Mouse (Mus musculus): ENCODE data around the gene Chd1.
"Not testable (repeated sequence)": the region's sequence is repeated elsewhere in the genome, so short reads cannot be mapped to it uniquely, and the experiment has no call there.

Gene Chd1

GRCm38 (mm10) chr17:15704475-15705300, at the start of gene Chd1:
Chd1 (plus strand) TSS chr17:15704967.
- peak; percentile 99 for DNase-seq

DNA sequence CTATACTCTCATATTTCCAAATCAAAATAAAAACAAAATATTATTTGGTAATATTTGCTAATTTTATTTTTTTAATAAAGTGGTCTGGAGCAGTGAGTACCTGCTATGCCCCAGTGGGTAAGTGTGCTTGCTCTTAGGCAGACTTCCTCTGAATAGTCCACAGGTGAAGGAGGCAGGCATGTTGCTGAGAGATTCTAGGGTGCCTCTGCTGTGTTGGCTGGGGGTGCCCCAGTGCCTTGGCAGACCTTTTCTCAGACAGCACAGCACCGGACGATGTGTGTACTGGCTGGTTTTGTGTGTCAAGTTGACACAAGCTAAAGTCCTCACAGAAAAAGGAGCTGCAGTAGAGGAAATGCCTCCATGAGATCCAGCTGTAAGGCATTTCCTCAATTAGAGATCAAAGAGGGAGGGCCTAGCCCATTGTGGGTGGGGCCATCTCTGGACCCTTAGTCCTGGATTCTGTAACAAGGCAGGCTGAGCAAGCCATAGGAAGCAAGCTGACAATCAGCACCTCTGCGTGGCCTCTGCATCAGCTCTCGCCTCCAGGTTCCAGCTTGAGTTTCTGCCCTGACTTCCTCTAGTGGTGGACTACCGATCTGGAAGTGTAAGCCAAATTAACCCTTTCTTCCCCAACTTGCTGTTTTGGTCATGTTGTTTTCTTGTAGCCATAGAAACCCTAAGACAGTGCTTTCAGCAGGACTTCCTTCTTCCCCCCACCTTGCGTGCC, 47.7 kb upstream of the Chd1 start:
- DNase-seq = peak; percentile 94

GRCm38 (mm10) chr17:15672870-15673269, 31.9 kb upstream of the Chd1 start:
- DNase-seq = no peak

GRCm38 (mm10) chr17:15677970-15678645, 26.7 kb upstream of the Chd1 start:
- peak; percentile 45 for DNase-seq

- DNase-seq = no peak
Measured at GRCm38 (mm10) chr17:15679966-15680630, 24.7 kb upstream of the Chd1 start.

GRCm38 (mm10) chr17:15680661-15681060, 24.1 kb upstream of the Chd1 start:
- no peak for DNase-seq

- no peak for DNase-seq
Measured at GRCm38 (mm10) chr17:15686396-15686795, 18.4 kb upstream of the Chd1 start.

GRCm38 (mm10) chr17:15690304-15690703, 14.5 kb upstream of the Chd1 start:
- no peak for DNase-seq

DNA sequence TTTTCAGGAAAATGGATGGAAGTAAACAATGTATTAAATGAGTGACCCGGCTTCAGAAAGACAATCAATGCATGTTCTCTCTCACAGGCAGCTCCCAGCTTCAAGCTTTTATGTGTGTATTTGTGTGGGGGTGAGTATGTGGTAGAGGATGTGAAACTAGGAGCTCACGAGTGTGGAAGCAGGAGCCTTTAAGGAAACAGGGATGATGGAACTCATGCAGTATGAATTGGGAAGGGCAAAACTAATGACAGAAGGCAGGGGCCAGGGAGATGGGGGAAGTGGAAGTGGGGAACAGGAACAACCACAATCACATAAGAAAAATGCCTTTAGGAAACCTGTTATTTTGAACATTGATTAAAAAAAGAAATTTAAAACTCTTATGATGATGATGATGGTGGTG, 9.2 kb upstream of the Chd1 start:
- peak; percentile 90 for DNase-seq

GRCm38 (mm10) chr17:15698956-15699355, 5.8 kb upstream of the Chd1 start:
- no peak for DNase-seq

DNA sequence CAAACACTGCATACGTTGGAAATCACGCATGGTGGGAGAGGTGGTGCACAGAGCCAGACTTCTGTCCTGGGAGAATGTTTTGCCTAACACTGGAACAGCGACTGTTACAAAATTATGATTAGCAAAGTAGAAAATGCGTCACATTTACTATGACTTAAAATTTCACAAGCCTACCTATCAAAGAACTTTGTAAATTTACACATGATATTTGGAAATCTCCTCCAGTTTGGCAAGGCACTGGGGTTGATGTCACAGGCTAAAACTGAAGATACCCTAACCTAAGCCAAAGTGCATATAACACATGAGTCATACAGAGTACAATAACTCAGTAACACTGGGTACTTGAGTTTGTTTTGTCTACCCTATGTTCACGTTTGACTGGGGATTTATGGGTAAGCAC, 3.3 kb upstream of the Chd1 start:
- DNase-seq = no peak

- DNase-seq = no peak
Measured at GRCm38 (mm10) chr17:15704158-15704474, 651 bp upstream of the Chd1 start.

DNA sequence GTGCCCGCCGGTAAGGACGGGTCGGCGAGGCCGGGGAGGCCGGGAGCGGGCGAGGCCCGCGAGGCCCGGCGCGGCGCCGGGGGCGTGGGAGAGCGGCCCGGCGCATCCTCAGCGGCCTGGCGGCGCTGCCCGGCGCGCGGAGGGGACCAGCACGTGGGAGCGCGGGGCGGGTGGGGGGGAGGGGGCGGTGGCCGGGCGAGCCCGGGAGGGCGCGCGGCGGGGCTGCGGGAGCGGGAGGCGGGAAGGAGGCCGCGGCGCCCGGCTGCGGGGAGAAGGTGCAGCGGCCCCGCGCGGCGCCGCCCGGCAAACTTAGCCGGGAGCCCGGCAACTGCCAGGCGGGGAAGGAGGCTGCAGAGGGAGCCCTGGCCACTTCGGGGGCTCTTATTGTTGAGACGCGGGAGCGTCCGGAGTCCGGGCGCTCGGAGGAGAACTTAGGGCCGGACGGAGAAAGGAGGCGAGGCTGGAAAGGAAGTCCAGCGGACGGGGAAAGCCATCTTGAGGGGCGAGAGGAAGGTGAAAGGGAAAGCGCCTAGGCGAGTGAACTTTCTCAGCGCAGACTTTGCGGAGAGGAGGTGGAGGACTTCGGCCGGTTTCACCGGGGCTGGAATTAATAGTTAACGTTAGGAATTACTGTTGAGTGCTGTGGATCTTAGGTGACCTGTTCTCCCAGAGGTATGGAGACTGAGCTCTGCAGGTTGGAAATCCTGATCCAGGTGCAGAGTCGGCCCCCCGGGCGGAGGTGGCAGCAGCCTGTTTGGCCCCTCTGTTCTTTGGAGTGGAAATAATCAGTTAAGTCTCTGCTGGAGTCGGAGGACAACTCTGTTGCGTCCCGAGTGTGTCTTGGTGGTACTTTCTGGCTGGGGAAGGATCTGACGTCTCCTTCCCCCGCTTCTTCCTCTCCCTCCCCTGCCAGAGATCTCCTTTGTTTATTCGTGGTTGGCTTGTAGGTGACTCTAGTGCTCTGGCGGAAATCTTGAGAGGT, 827 bp downstream of the Chd1 start:
- DNase-seq = peak; percentile 96

DNA sequence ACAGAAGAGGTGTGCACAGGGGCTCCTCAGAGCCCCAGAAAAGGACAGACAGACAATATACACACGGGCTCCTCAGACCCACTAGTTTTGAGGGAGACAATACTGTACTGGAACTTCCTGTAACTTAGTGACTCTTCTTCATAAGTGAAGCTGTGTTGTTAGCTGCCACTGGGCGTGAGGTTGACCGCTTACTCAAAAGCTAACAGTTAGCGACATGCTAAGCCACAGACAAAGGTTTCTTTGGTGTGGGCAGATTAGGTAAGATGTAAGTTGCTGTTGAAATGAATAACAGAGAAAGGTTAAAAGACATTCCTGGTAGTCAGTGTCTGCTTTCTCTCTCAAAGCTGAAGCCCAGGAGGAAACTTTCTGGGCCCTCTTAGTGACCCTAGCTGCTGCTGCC, 9.7 kb downstream of the Chd1 start:
- DNase-seq = no peak

GRCm38 (mm10) chr17:15715013-15715902, 10.5 kb downstream of the Chd1 start:
- DNase-seq = no peak

DNA sequence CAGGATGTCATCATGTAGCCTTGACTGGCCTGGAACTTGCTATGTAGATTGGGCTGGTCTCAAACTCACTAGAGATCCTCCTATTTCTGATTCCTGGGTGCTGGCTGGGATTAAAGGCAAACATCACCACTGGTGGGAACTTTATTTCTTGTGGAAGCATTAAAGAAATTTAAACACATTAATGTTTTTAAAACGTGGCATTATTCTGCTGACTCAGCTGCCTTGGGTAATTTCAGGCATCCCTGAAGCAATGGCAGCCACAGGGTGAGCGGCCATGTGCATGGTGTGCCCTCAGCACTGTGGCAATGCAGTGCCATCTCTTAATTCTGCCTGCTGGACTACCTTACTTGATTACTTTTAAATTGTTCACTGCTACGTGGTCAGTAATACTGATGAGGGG, 11.2 kb downstream of the Chd1 start:
- no peak for DNase-seq

DNA sequence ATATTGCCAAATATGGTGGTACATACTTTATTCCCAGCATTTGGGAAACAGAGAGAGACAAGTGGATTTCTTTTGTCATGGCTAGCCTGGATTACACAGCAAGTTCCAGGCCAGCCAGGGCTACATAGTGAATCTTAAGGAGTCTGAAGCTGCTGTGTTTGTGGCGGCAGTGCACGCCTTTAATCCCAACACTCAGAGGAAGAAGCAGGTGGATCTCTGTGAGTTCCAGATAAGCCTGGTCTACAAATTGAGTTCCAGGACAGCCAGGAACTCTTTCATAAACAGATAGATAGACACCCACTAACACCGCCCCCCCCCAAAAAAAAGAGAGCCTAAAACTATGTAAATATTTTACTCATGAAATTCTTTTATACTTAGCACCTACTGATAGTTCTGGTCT, 16.1 kb downstream of the Chd1 start:
- DNase-seq = no peak

GRCm38 (mm10) chr17:15723291-15723690, 18.5 kb downstream of the Chd1 start:
- DNase-seq = no peak

DNA sequence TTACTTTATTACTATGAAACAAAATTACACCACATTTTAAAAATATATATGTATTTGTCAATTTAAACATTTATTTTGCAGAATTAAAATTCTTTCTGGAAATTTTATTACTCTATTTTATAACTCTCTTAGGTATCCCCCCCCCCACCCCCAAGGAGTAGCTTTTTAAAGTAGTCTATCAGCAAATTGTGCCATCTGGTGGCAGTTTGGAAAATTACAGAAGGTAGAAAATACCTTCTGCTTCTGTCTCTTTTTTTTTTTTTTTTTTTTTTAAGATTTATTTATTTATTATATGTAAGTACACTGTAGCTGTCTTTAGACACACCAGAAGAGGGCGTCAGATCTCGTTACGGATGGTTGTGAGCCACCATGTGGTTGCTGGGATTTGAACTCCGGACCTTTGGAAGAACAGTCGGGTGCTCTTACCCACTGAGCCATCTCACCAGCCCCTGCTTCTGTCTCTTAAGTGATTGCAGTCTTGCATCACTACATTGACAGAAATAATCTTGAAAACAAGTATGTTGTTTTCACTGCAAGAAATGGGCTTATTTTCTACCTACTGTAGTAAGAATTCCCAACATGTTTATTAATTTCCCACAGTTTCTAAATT, 19.2 kb downstream of the Chd1 start:
- DNase-seq = not testable (repeated sequence)

- peak; percentile 18 for DNase-seq
Measured at GRCm38 (mm10) chr17:15731706-15732105, 26.9 kb downstream of the Chd1 start.

Measured in heart, adult 11 months (tissue).